Mouse (Mus musculus): Measurements from ENCODE around the gene Mapre3. TPM values are rescaled to one million over a fixed set of nuclear protein-coding genes. Genes with fewer than 3 reads are reported as not detected.

The Mapre3 gene
- polyA plus RNA-seq, 1 experiment from 2014 or later = 14.1 TPM

DNA sequence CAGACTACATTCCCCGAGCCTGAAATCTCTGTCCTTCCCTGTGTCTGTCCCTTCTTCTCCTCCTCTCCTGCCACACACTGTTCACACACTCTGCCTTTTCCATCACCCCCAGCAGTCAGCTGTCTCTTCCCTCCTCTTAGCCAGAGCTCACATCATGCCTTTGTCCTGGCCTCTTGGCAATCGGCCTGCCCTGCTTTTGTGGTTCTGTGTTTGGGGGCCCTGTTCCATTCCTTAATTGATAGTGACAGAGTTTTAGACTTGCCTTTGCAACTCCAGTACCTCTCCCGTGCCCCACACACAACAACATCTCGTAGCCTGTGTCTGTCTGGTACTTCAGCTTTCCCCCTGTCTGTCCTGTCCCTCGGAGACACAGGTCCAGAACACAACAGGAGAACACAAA lies 97.7 kb downstream of the Mapre3 start:
- no peaks in the 10 kb centered on the region for H3K9me3 ChIP-seq (ENCODE audit: control insufficient read depth, low read length)
- whole genome bisulfite sequencing = 50% methylated on average over 5 of the region's 5 CpGs
- H3K9ac ChIP-seq (ENCODE audit: low read length) = 0 out of 2 replicates have a peak overlapping the region, but pooled peaks have one; percentile 9
- peaks cover 2% of the 10 kb centered on the region; the same call in 1 of the 2 replicates for H3K36me3 ChIP-seq (ENCODE audit: control insufficient read depth, insufficient read depth, low read length)
- ATAC-seq (ENCODE audit: low FRiP score, low TSS enrichment) (no peak), DNase-seq (ENCODE audit: low spot score) (no peak)
- peaks cover 14% of the 10 kb centered on the region for H3K4me1 ChIP-seq (replicated peaks; ENCODE audit: control insufficient read depth, insufficient read depth)
- no peak overlapping the region for H3K4me2 ChIP-seq (replicated peaks; ENCODE audit: low read depth)
- H3K27ac ChIP-seq (replicated peaks) = peak overlapping the region; percentile 92
- no peaks in the 10 kb centered on the region for H3K27me3 ChIP-seq (ENCODE audit: control insufficient read depth, insufficient read depth, low read length)
- no peak overlapping the region for H3K4me3 ChIP-seq (ENCODE audit: low read depth, low read length)
- TF ChIP-seq CTCF (IDR thresholded peaks at IDR 0.05; ENCODE audit: low read depth) = no peak
- TF ChIP-seq EP300 (optimal IDR thresholded peaks at IDR 0.05) = no peak

DNA sequence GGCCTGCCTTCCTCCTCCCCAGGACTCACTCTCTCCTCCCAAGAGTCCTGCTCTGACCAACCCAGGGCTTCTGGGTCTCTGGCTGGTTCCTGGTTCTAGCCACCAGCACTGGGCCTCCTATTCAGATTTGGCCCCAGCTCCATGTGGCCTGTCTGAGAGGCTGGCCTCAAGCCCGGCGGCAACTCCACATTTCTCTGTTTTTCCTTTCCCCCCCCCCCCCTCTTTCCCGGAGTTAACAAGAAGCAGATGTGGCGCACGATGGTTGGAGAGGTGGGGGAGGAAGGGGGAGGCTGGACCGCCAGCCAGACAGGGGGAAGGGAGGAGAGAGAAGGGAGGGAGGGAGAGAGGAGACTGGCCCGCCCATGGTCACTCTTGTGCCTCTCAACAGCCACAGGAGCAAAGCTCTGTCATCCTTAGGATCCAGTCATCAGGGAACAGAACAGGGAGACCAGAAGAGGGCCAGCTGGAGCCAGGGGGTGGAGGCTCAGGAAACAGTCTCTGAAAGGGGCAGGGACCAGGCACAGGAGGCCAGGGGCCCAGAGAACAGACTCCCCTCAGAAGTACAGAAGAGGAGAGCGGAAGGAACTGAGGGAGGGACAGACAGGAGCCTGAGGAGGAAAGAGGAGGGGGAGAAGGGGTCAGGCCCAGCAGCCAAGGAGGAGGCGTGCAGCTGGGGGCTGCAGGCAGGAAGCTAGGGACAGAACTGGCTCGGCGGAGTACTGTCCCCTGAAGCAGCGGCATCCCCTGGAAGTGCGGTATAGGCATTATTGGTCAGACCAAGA lies 98.8 kb downstream of the Mapre3 start, which contains the start of gene Emilin1:
TSS of gene Emilin1 (plus strand) at position 343 of the 782 bp plus-strand sequence.
- H3K4me1 ChIP-seq (replicated peaks; ENCODE audit: control insufficient read depth, insufficient read depth) = peaks cover 14% of the 10 kb centered on the region
- 22% methylated on average over 13 of the region's 13 CpGs for WGBS
- ATAC-seq (ENCODE audit: low FRiP score, low TSS enrichment) = peak; percentile 68

DNA sequence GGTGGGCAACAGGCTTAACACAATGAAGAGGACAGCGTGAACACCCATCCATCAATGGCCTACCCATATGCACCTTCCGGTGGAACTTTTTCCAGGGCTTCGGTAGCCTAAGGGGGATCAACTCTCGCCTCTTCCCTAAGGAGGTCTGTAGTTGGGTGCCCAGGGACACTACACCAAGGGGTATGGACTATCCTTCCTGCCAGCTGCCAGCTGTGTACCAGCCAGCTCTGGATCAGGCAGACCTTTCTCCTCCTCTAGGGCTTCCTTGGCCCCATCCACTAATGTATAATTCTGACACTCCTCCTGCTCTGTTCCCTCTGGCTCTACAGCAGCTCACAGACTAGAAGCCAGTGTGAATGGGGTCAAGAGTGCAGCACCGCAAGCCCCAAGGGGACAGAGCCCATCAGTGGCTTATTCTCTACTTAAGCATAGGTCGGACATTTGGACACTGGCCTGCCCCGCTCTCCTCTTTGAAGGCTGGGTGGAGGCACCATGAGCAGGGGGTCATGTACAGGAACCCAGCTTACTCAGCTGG lies 99.7 kb downstream of the Mapre3 start:
- ATAC-seq (ENCODE audit: low FRiP score, low TSS enrichment) = no peak
- 35% methylated on average over 7 of the region's 7 CpGs for WGBS
- no peak for DNase-seq (ENCODE audit: low spot score)
- Histone ChIP-seq H3K27me3 (ENCODE audit: control insufficient read depth, insufficient read depth, low read length) (no peaks in the 10 kb centered on the region), H3K9ac (ENCODE audit: low read length) (peak overlapping the region; percentile 67), H3K36me3 (ENCODE audit: control insufficient read depth, insufficient read depth, low read length) (peaks cover 15% of the 10 kb centered on the region), H3K9me3 (ENCODE audit: control insufficient read depth, low read length) (no peaks in the 10 kb centered on the region), H3K4me2 (replicated peaks; ENCODE audit: low read depth) (peak overlapping the region; percentile 75), H3K4me1 (replicated peaks; ENCODE audit: control insufficient read depth, insufficient read depth) (peaks cover 9% of the 10 kb centered on the region), H3K4me3 (ENCODE audit: low read depth, low read length) (peak overlapping the region; percentile 43), H3K27ac (replicated peaks) (peak overlapping the region; percentile 92)
- no peak for TF ChIP-seq CTCF (IDR thresholded peaks at IDR 0.05; ENCODE audit: low read depth)

More for the DNA sequence above, 98.8 kb downstream of the Mapre3 start, which contains the start of gene Emilin1:
- Histone ChIP-seq H3K9me3 (ENCODE audit: control insufficient read depth, low read length) (no peaks in the 10 kb centered on the region), H3K4me3 (ENCODE audit: low read depth, low read length) (peak within 1 kb of the TSS; percentile 43), H3K36me3 (ENCODE audit: control insufficient read depth, insufficient read depth, low read length) (peaks cover 13% of the 10 kb centered on the region), H3K4me2 (replicated peaks; ENCODE audit: low read depth) (peak within 1 kb of the TSS; percentile 75), H3K9ac (ENCODE audit: low read length) (peak within 1 kb of the TSS; percentile 67), H3K27ac (replicated peaks) (peak within 1 kb of the TSS; percentile 92), H3K27me3 (ENCODE audit: control insufficient read depth, insufficient read depth, low read length) (no peaks in the 10 kb centered on the region)
- TF ChIP-seq EP300 (optimal IDR thresholded peaks at IDR 0.05) (no peak), CTCF (IDR thresholded peaks at IDR 0.05; ENCODE audit: low read depth) (peak; percentile 33; the same call in 1 of the 2 replicates)
- peak; percentile 64 for DNase-seq (ENCODE audit: low spot score)

DNA sequence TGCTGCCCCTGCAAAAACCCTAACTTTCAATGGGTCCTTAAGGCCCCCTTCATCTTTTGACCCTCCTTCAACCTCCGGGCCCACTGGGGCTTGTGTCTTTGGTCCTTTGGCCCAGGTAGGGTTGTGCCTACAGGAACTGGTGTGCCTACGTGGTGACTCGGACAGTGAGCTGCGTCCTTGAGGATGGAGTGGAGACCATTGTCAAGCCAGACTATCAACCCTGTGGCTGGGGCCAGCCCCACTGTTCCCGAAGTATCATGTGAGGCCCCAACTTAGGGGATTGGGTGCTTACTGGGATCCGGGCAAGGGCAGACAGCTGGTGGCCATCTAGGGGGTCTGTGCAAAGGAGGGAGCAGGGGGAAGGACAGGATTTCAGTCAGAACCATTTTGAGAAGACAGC lies 100.4 kb downstream of the Mapre3 start:
- no peak for ATAC-seq (ENCODE audit: low FRiP score, low TSS enrichment)
- DNase-seq (ENCODE audit: low spot score) = no peak
- Histone ChIP-seq H3K27ac (replicated peaks) (peak overlapping the region; percentile 92), H3K4me2 (replicated peaks; ENCODE audit: low read depth) (peak overlapping the region; percentile 75), H3K9me3 (ENCODE audit: control insufficient read depth, low read length) (no peaks in the 10 kb centered on the region), H3K27me3 (ENCODE audit: control insufficient read depth, insufficient read depth, low read length) (no peaks in the 10 kb centered on the region), H3K4me3 (ENCODE audit: low read depth, low read length) (peak overlapping the region; percentile 43), H3K9ac (ENCODE audit: low read length) (peak overlapping the region; percentile 67), H3K4me1 (replicated peaks; ENCODE audit: control insufficient read depth, insufficient read depth) (peaks cover 8% of the 10 kb centered on the region), H3K36me3 (ENCODE audit: control insufficient read depth, insufficient read depth, low read length) (peaks cover 16% of the 10 kb centered on the region)
- WGBS = 31% methylated on average over 6 of the region's 6 CpGs
- TF ChIP-seq CTCF (IDR thresholded peaks at IDR 0.05; ENCODE audit: low read depth) (no peak), EP300 (optimal IDR thresholded peaks at IDR 0.05) (no peak)

DNA sequence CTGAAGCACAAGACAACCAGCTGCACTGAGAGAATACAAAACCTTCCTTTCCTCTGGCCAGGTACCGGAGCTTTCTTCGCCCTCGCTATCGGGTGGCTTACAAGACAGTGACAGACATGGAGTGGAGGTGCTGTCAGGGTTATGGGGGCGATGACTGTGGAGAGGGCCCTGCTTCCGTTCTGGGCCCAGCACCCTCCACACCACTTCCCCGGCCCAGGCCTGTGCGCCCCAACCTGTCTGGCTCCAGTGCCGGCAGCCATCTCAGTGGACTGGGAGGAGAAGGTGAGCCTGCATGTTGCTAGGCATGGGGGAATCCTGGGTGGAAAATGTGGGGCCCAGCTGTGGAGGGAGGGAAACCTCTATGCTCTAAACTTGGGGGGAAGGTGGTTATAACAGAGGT lies 101.0 kb downstream of the Mapre3 start:
- peak; percentile 10; the same call in 1 of the 2 replicates for ATAC-seq (ENCODE audit: low FRiP score, low TSS enrichment)
- Histone ChIP-seq H3K4me2 (replicated peaks; ENCODE audit: low read depth) (peak overlapping the region; percentile 75), H3K27ac (replicated peaks) (peak overlapping the region; percentile 92), H3K9ac (ENCODE audit: low read length) (peak overlapping the region; percentile 67), H3K4me1 (replicated peaks; ENCODE audit: control insufficient read depth, insufficient read depth) (peaks cover 8% of the 10 kb centered on the region), H3K27me3 (ENCODE audit: control insufficient read depth, insufficient read depth, low read length) (no peaks in the 10 kb centered on the region), H3K4me3 (ENCODE audit: low read depth, low read length) (peak overlapping the region; percentile 43), H3K9me3 (ENCODE audit: control insufficient read depth, low read length) (no peaks in the 10 kb centered on the region), H3K36me3 (ENCODE audit: control insufficient read depth, insufficient read depth, low read length) (peaks cover 16% of the 10 kb centered on the region)
- DNase-seq (ENCODE audit: low spot score) = no peak
- no peak for TF ChIP-seq EP300 (optimal IDR thresholded peaks at IDR 0.05)
- TF ChIP-seq CTCF (IDR thresholded peaks at IDR 0.05; ENCODE audit: low read depth) = no peak
- WGBS = 37% methylated on average over 9 of the region's 9 CpGs

Other genes starting within 250 kb of the Mapre3 start
- 11.1 and 13.8 TPM in 2 replicates for gene Kcnk3, start 226.5 kb upstream of the Mapre3 start, polyA plus RNA-seq (2015; fragmentation: Nextera tagmentation; extraction: Ambion mirVana)
- gene Slc35f6, start 166.7 kb upstream of the Mapre3 start, polyA plus RNA-seq (2015; fragmentation: Nextera tagmentation; extraction: Ambion mirVana) = 30.6 and 35.6 TPM in 2 replicates
- 58.1 and 79.9 TPM in 2 replicates for gene Cenpa, start 147.9 kb upstream of the Mapre3 start, polyA plus RNA-seq (2015; fragmentation: Nextera tagmentation; extraction: Ambion mirVana)
- 1.7 and 2.3 TPM in 2 replicates for gene Dpysl5, start 103.1 kb upstream of the Mapre3 start, polyA plus RNA-seq (2015; fragmentation: Nextera tagmentation; extraction: Ambion mirVana)
- gene Tmem214, start 53.4 kb downstream of the Mapre3 start, polyA plus RNA-seq (2015; fragmentation: Nextera tagmentation; extraction: Ambion mirVana) = 57.3 and 58.7 TPM in 2 replicates
- gene Agbl5, start 74.1 kb downstream of the Mapre3 start, polyA plus RNA-seq (2015; fragmentation: Nextera tagmentation; extraction: Ambion mirVana) = 6.9 and 9.1 TPM in 2 replicates
- gene Ost4, start 93.1 kb downstream of the Mapre3 start, polyA plus RNA-seq (2015; fragmentation: Nextera tagmentation; extraction: Ambion mirVana) = 368 and 397 TPM in 2 replicates
- gene Emilin1, start 98.8 kb downstream of the Mapre3 start, polyA plus RNA-seq (2015; fragmentation: Nextera tagmentation; extraction: Ambion mirVana) = 85.6 and 97.0 TPM in 2 replicates
- 28.4 and 33.6 TPM in 2 replicates for gene Khk, start 106.8 kb downstream of the Mapre3 start, polyA plus RNA-seq (2015; fragmentation: Nextera tagmentation; extraction: Ambion mirVana)
- 22.5 and 24.8 TPM in 2 replicates for gene Cgref1, start 130.9 kb downstream of the Mapre3 start, polyA plus RNA-seq (2015; fragmentation: Nextera tagmentation; extraction: Ambion mirVana)
- gene Preb, start 145.7 kb downstream of the Mapre3 start, polyA plus RNA-seq (2015; fragmentation: Nextera tagmentation; extraction: Ambion mirVana) = 88.1 and 93.1 TPM in 2 replicates
- gene Tcf23, start 154.0 kb downstream of the Mapre3 start, polyA plus RNA-seq (2015; fragmentation: Nextera tagmentation; extraction: Ambion mirVana) = 4.3 and 4.5 TPM in 2 replicates
- gene Atraid, start 233.7 kb downstream of the Mapre3 start, polyA plus RNA-seq (2015; fragmentation: Nextera tagmentation; extraction: Ambion mirVana) = 192 and 197 TPM in 2 replicates
- 4.2 TPM in 2 replicates for gene Slc5a6, start 234.3 kb downstream of the Mapre3 start, polyA plus RNA-seq (2015; fragmentation: Nextera tagmentation; extraction: Ambion mirVana)
- 4.9 and 6.1 TPM in 2 replicates for gene Cad, start 240.1 kb downstream of the Mapre3 start, polyA plus RNA-seq (2015; fragmentation: Nextera tagmentation; extraction: Ambion mirVana)

Measured in stomach, postnatal 0 days (tissue).